Mouse (Mus musculus): Measurements from ENCODE around the gene Lin54.

- TF ChIP-seq POLR2A (IDR thresholded peaks at IDR 0.05; ENCODE audit: insufficient read depth, low read length): no peak
- TF ChIP-seq EP300 (IDR thresholded peaks at IDR 0.05; ENCODE audit: insufficient read depth, low read depth, low read length): no peak
- no peak for TF ChIP-seq CTCF (IDR thresholded peaks at IDR 0.05; ENCODE audit: low read depth, low read length)
Observed at GRCm38 (mm10) chr5:100501267-100501666, 828 bp upstream of the Lin54 start.

All from ES-Bruce4 (cell line).